ENCODE assay signal across 16 mouse cellular contexts in the genomic region with DNA sequence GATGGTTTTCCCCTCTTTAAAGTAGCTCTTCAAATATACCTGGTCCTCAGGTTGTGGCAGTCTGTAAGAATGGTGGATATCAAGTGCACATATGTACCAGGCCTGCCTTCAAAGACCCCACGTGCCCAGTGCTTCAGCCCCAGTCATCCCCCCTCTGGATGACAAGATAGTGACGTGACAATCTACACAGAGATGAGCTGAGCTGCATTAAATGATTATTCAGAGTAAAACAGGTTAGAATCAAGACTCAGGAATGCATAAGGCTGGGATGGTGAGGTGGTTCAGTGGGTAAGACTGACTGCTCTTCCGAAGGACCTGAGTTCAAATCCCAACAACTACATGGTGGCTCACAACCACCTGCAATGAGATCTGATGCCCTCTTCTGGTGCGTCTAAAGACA. TPM values are rescaled to one million over a fixed set of nuclear protein-coding genes. Genes with fewer than 3 reads are reported as not detected.
"Had no signal": no experiment of that assay in that cellular context is flagged by ENCODE, and none has a peak within 500 bp of the region (broad histone marks: within the 10 kb centered on the region; RNA-seq: fewer than 3 reads in every experiment).

No protein-coding gene starts in this region.

- H3K4me1 ChIP-seq: liver, embryonic 13.5 days; midbrain, embryonic 10.5 days; midbrain, embryonic 15.5 days had no signal

- H3K27me3 ChIP-seq: kidney, embryonic 15.5 days; midbrain, embryonic 15.5 days had no signal

- DNase-seq: kidney, adult 2 months; kidney, postnatal 14 days; layer of hippocampus, postnatal 36 days; liver; liver, embryonic 13.5 days; lung, postnatal 10 days; lung, postnatal 4 days; right cerebral cortex, postnatal 14 days; thymus, adult 2 months; thymus, postnatal 36 days had no signal

- H3K4me2 ChIP-seq: kidney, embryonic 15.5 days; limb, embryonic 12.5 days; liver, embryonic 13.5 days; midbrain, embryonic 15.5 days; neural tube, embryonic 13.5 days had no signal

- H3K4me3 ChIP-seq: kidney, embryonic 15.5 days; limb, embryonic 12.5 days; liver, embryonic 13.5 days; midbrain, embryonic 10.5 days; midbrain, embryonic 15.5 days; neural tube, embryonic 13.5 days had no signal

- H3K9me3 ChIP-seq: kidney, embryonic 15.5 days; limb, embryonic 12.5 days; liver, embryonic 13.5 days; midbrain, embryonic 10.5 days; midbrain, embryonic 15.5 days; neural tube, embryonic 13.5 days had no signal

- H3K9ac ChIP-seq: kidney, embryonic 15.5 days; limb, embryonic 12.5 days; liver, embryonic 13.5 days; midbrain, embryonic 15.5 days; neural tube, embryonic 13.5 days had no signal

- ATAC-seq: midbrain, embryonic 15.5 days had no signal

- H3K27ac ChIP-seq: kidney, embryonic 15.5 days; limb, embryonic 12.5 days; liver, embryonic 13.5 days; midbrain, embryonic 10.5 days; midbrain, embryonic 15.5 days; neural tube, embryonic 13.5 days had no signal

RNA-seq across cellular contexts. Expression of gene Myh11, which starts 6.6 kb away (rescaled TPM):
- total RNA-seq: megakaryocyte, adult 5-6 weeks had no signal
